Mouse (Mus musculus) effector memory CD4-positive, alpha-beta T cell, adult 5 months (primary cell): ENCODE results near the gene Hsd11b1. TPM values are rescaled to one million over a fixed set of nuclear protein-coding genes. Genes with fewer than 3 reads are reported as not detected.

Source experiments
- polyA plus RNA-seq: library from polyadenylated mRNA; unstranded; fragments of 100-300 nt; shearing (Covaris generic); gene quantifications from one replicate; pipeline ENCODE4 v1.2.1, GENCODE M21; 2017

Gene Hsd11b1
- polyA plus RNA-seq: 131 TPM

DNA sequence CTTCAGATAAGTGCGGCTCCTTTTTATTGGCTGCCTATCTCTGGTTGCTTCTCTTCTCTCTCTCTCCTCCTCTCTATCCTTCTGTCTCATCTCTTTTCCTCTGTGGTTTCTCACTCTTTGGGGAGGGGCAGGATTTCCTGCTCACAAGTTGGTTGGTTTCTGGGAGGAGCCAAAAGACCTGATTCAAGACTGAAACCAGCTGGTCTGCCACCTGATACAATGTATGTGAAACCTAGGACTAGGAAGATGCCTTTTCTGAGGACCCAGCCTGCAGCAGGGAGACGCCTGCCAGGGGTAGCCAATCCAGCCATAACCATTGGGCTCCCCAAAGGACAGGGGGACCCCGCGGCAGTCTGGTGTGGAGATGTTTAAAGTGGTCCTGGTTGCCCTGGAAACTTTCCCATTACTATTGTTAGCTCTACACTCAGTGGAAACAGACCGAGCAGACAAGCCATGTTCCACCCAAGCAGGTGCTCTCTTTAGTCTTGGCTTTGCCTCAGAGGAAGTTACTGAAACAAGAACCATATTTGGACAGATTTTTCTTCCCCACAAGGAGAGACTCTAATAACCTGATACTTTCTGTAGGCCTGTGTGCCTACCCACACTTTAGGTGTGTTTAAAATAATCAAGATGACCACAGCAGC is at the start of gene Hsd11b1:
Gene Hsd11b1 (minus strand): TSS at position 121 of the 644 bp plus-strand sequence.

DNA sequence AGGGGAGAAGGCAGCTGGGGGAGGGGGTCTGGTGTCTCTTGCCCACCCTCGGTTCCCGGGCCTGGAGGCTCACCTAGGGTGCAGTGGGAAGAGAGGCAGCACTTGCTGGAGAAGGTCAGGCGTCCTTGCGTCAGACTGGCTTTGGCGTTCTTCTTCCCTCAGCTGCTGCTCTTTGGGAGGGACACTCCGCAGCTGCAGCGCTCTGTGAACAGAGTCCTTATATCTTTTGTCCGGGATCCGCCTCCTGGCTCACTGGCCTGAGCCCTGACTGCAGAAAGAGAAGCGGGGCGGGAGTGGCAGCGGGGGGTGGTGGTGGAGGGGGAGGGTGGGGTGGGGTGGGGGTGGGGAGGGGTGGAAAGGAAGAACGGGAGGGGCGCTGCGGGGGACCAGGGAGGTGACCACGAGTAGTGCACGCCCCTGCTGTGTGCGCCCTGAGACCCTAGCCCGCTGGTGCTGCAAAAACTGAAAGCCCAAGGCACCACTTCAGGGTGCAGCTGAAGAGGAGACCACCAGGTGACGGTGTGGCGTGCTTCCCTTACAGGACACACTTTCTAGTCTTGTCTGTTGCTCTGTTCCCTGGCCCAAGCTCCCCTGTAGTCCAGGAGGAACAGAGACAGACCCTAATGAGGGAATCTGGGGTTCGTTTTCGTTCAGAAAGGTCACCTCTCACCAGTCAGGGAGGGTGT is 9.2 kb upstream of the Hsd11b1 start, which contains the start of gene G0s2:
Gene G0s2 (minus strand): TSS at position 302 of the 686 bp plus-strand sequence.

DNA sequence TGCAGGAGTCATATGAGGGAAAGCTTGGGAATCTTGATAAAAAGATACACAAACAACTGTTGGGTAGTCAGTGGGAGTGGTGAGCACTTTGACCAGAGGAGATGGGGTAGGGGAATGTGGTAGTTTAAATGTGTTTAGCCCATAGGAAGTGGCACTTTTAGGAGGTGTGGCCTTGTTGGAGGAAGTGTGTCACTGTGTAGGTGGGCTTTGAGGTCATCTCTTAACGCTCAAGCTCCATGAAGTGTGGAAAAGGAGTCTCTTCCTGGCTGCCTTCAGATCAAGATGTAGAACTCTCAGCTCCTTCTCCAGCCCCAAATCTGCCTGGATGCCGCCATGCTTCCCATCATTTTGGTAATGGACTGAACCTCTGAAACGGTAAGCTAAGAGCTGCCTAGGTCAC is 56.4 kb downstream of the Hsd11b1 start, which contains the start of gene Lamb3:
Gene Lamb3 (plus strand): TSS at position 197 of the 400 bp plus-strand sequence.

DNA sequence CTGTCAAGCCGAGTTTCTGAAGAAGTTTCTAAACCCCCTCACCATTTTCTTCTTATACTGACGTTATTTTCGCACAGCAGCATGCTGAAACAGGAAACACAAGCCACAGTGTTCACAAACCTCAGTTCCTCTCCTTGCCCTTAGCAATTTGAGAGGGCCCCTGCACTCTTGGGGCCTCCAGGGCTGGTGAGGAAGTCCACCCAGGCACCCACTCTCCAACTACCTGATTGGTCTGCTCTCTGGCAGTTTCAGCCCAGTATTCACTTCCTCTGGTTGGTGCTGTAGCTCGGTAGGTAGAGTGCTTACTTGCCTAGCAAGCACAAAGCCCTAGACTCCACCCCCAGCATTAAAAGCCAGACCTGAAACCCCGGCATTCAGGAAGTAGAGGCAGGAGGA is 62.5 kb downstream of the Hsd11b1 start, which contains the start of gene Traf3ip3:
Gene Traf3ip3 (minus strand): TSS at position 321 of the 396 bp plus-strand sequence.

Other genes starting within 250 kb of the Hsd11b1 start
- not detected for gene Syt14, start 228.3 kb downstream of the Hsd11b1 start, polyA plus RNA-seq
- gene Diexf, start 133.8 kb downstream of the Hsd11b1 start, polyA plus RNA-seq: 4.9 TPM
- gene Irf6, start 111.0 kb downstream of the Hsd11b1 start, polyA plus RNA-seq: 5.5 TPM
- gene A130010J15Rik, start 96.0 kb downstream of the Hsd11b1 start, polyA plus RNA-seq: 5.7 TPM
- 180 TPM for gene Traf3ip3, start 62.4 kb downstream of the Hsd11b1 start, polyA plus RNA-seq
- gene Lamb3, start 56.4 kb downstream of the Hsd11b1 start, polyA plus RNA-seq: 33.4 TPM
- not detected for gene G0s2, start 9.1 kb upstream of the Hsd11b1 start, polyA plus RNA-seq
- not detected for gene Camk1g, start 106.2 kb upstream of the Hsd11b1 start, polyA plus RNA-seq